ENCODE assay signal across 13 mouse cellular contexts in the genomic region with DNA sequence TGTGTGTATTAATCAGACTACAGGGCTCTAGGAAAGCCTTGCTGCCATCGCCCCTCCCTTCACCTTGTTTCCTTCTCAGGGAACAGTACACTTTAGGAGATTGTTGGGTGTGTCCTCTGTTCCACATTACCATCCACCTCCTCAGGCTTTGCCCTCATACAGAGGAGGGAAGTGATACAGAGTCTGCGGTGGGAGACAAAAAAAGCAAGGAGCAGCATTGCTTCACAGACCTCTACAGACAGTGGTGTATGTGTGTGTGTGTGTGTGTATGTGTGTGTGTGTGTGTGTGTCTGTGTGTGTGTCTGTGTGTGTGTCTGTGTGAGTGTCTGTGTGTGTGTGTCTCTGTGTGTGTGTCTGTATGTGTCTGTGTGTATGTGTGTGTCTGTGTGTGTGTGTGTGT. TPM values are rescaled to one million over a fixed set of nuclear protein-coding genes. Genes with fewer than 3 reads are reported as not detected.
"Had no signal": no experiment of that assay in that cellular context is flagged by ENCODE, and none has a peak within 500 bp of the region (broad histone marks: within the 10 kb centered on the region; RNA-seq: fewer than 3 reads in every experiment).

No protein-coding gene starts in this region.

RNA-seq across cellular contexts. Expression of gene Gm10128, which starts 18.7 kb away (rescaled TPM):
- total RNA-seq: common myeloid progenitor, adult 5-6 weeks; forebrain, postnatal 0 days; gastrocnemius, adult 18-20 months; gastrocnemius, adult 2 months; gastrocnemius, adult 8-10 months; gastrocnemius, postnatal 10 days; gastrocnemius, postnatal 14 days; gastrocnemius, postnatal 25 days; gastrocnemius, postnatal 36 days; gastrocnemius, postnatal 4 days; granulocyte monocyte progenitor cell, adult 5-6 weeks; heart, adult 18-20 months; heart, adult 2 months had no signal
